Mouse (Mus musculus): ENCODE data around the gene Olfr738. TPM values are rescaled to one million over a fixed set of nuclear protein-coding genes. Genes with fewer than 3 reads are reported as not detected.

The Olfr738 gene
- not detected in 2 replicates for polyA plus RNA-seq (2015; fragmentation: Nextera tagmentation; extraction: Ambion mirVana)

- 86% methylated on average over 1 of the region's 1 CpGs for WGBS
- Histone ChIP-seq H3K4me1 (replicated peaks; ENCODE audit: insufficient read depth, low read length) (no peaks in the 10 kb centered on the region), H3K36me3 (ENCODE audit: insufficient read depth, low read length) (no peaks in the 10 kb centered on the region), H3K27me3 (ENCODE audit: insufficient read depth, low read length) (no peaks in the 10 kb centered on the region), H3K9me3 (replicated peaks; ENCODE audit: low read length) (no peaks in the 10 kb centered on the region), H3K4me2 (ENCODE audit: low read length) (no peak within 1 kb of the TSS), H3K4me3 (replicated peaks; ENCODE audit: low read depth, low read length) (no peak within 1 kb of the TSS), H3K27ac (no peak within 1 kb of the TSS), H3K9ac (ENCODE audit: low read depth, low read length) (no peak within 1 kb of the TSS)
- ATAC-seq (replicated peaks; ENCODE audit: low FRiP score, low read depth) (no peak), DNase-seq (ENCODE audit: low spot score) (no peak)
- TF ChIP-seq CTCF (IDR thresholded peaks at IDR 0.05; ENCODE audit: low read depth) = no peak
These were observed at the start of gene Olfr738 for GRCm38 (mm10) chr14:50407268-50407667. Olfr738 (plus strand) TSS chr14:50407568.

GRCm38 (mm10) chr14:50357593-50357992 lies 49.8 kb upstream of the Olfr738 start, which contains the start of gene Tlr11:
Tlr11 (plus strand) TSS chr14:50357914.
- DNase-seq (ENCODE audit: low spot score) (no peak), ATAC-seq (replicated peaks; ENCODE audit: low FRiP score, low read depth) (no peak)
- WGBS = 68% methylated on average over 2 of the region's 2 CpGs
- Histone ChIP-seq H3K4me3 (replicated peaks; ENCODE audit: low read depth, low read length) (no peak within 1 kb of the TSS), H3K9me3 (replicated peaks; ENCODE audit: low read length) (no peaks in the 10 kb centered on the region), H3K4me1 (replicated peaks; ENCODE audit: insufficient read depth, low read length) (no peaks in the 10 kb centered on the region), H3K27me3 (ENCODE audit: insufficient read depth, low read length) (no peaks in the 10 kb centered on the region), H3K9ac (ENCODE audit: low read depth, low read length) (no peak within 1 kb of the TSS), H3K4me2 (ENCODE audit: low read length) (no peak within 1 kb of the TSS), H3K36me3 (ENCODE audit: insufficient read depth, low read length) (no peaks in the 10 kb centered on the region), H3K27ac (no peak within 1 kb of the TSS)
- no peak for TF ChIP-seq CTCF (IDR thresholded peaks at IDR 0.05; ENCODE audit: low read depth)

DNA sequence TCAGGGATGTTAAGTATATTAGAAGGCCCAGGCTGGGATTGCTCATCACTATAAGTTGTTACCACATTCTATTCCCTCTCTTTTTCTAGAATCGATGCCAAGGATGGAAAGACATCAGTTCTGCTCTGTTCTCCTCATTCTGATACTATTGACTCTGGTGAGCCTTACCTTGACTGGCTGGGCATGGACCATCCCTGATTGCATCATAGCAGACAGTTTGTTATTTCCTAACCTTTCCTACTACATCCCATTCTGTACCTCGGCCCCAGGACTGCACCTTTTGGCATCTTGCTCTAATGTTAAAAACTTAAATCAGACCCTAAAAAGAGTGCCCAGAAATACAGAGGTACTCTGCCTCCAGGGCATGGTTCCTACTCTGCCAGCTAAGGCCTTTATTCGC lies 46.9 kb upstream of the Olfr738 start:
- no peaks in the 10 kb centered on the region for H3K4me1 ChIP-seq (replicated peaks; ENCODE audit: insufficient read depth, low read length)
- H3K9me3 ChIP-seq (replicated peaks; ENCODE audit: low read length) = no peaks in the 10 kb centered on the region
- 84% methylated on average over 3 of the region's 3 CpGs for WGBS

GRCm38 (mm10) chr14:50363561-50363960 lies 43.8 kb upstream of the Olfr738 start:
- Histone ChIP-seq H3K4me3 (replicated peaks; ENCODE audit: low read depth, low read length) (no peak overlapping the region), H3K27ac (no peak overlapping the region), H3K36me3 (ENCODE audit: insufficient read depth, low read length) (no peaks in the 10 kb centered on the region), H3K27me3 (ENCODE audit: insufficient read depth, low read length) (no peaks in the 10 kb centered on the region), H3K9me3 (replicated peaks; ENCODE audit: low read length) (no peaks in the 10 kb centered on the region), H3K4me2 (ENCODE audit: low read length) (no peak overlapping the region), H3K4me1 (replicated peaks; ENCODE audit: insufficient read depth, low read length) (no peaks in the 10 kb centered on the region), H3K9ac (ENCODE audit: low read depth, low read length) (no peak overlapping the region)
- no peak for DNase-seq (ENCODE audit: low spot score)
- no peak for ATAC-seq (replicated peaks; ENCODE audit: low FRiP score, low read depth)
- 79% methylated on average over 2 of the region's 2 CpGs for WGBS
- TF ChIP-seq CTCF (IDR thresholded peaks at IDR 0.05; ENCODE audit: low read depth) = no peak

More for the DNA sequence above, 46.9 kb upstream of the Olfr738 start:
- no peak for TF ChIP-seq CTCF (IDR thresholded peaks at IDR 0.05; ENCODE audit: low read depth)
- H3K4me3 ChIP-seq (replicated peaks; ENCODE audit: low read depth, low read length) = no peak overlapping the region
- H3K27ac ChIP-seq = no peak overlapping the region
- no peak overlapping the region for H3K9ac ChIP-seq (ENCODE audit: low read depth, low read length)
- no peaks in the 10 kb centered on the region for H3K36me3 ChIP-seq (ENCODE audit: insufficient read depth, low read length)
- H3K4me2 ChIP-seq (ENCODE audit: low read length) = no peak overlapping the region
- H3K27me3 ChIP-seq (ENCODE audit: insufficient read depth, low read length) = no peaks in the 10 kb centered on the region
- no peak for DNase-seq (ENCODE audit: low spot score)
- ATAC-seq (replicated peaks; ENCODE audit: low FRiP score, low read depth) = no peak

DNA sequence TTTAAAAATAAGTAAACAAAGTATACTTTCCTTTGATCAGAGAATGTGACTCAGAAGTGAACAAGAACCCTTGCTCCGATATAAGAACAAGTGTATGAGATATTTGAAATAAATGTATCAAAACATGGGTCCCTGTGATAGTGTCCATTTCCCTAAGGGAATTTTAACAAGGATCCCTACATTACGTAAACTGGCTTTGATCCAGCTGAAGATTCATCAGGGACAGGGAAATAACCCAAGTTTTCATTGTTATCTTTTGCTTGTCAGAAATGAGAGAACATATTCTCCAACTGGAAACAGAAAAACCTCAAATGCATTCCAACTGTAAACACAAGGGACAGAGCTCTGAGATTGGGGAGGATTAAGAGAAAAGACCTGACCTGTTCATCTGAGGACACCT lies 26.5 kb upstream of the Olfr738 start, which contains the start of gene Olfr736:
Gene Olfr736 (plus strand): TSS at position 301 of the 400 bp plus-strand sequence.
- ATAC-seq (replicated peaks; ENCODE audit: low FRiP score, low read depth) = no peak

DNA sequence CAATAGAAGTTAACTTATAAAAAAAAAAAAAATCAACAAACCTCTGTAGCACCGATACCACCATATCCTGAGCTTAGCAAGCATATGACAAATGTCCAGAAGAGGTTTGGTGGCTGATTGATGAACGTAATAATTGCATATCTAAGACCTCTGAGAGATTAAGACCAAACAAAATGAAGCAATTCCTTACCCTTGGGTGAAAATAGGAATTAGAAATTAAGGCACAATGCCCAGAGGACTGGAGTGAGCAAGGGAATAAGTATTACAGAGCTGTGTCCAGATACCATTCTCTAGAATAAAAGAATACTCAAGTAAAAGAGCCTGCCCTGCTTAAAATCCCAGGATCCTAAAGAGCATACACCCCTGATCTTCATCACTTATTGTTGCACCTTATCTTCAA lies 11.0 kb downstream of the Olfr738 start, which contains the start of gene Olfr739:
Gene Olfr739 (plus strand): TSS at position 301 of the 400 bp plus-strand sequence.
- Histone ChIP-seq H3K36me3 (ENCODE audit: insufficient read depth, low read length) (no peaks in the 10 kb centered on the region), H3K9me3 (replicated peaks; ENCODE audit: low read length) (no peaks in the 10 kb centered on the region), H3K27me3 (ENCODE audit: insufficient read depth, low read length) (no peaks in the 10 kb centered on the region), H3K4me3 (replicated peaks; ENCODE audit: low read depth, low read length) (no peak within 1 kb of the TSS), H3K27ac (no peak within 1 kb of the TSS), H3K4me1 (replicated peaks; ENCODE audit: insufficient read depth, low read length) (no peaks in the 10 kb centered on the region), H3K4me2 (ENCODE audit: low read length) (no peak within 1 kb of the TSS), H3K9ac (ENCODE audit: low read depth, low read length) (no peak within 1 kb of the TSS)
- ATAC-seq (replicated peaks; ENCODE audit: low FRiP score, low read depth) = no peak
- DNase-seq (ENCODE audit: low spot score) = no peak
- no peak for TF ChIP-seq CTCF (IDR thresholded peaks at IDR 0.05; ENCODE audit: low read depth)
- 65% methylated on average over 2 of the region's 2 CpGs for WGBS

More for the DNA sequence above, 26.5 kb upstream of the Olfr738 start, which contains the start of gene Olfr736:
- 83% methylated on average over 2 of the region's 2 CpGs for WGBS
- Histone ChIP-seq H3K27ac (no peak within 1 kb of the TSS), H3K4me2 (ENCODE audit: low read length) (no peak within 1 kb of the TSS), H3K27me3 (ENCODE audit: insufficient read depth, low read length) (no peaks in the 10 kb centered on the region), H3K9me3 (replicated peaks; ENCODE audit: low read length) (no peaks in the 10 kb centered on the region), H3K9ac (ENCODE audit: low read depth, low read length) (no peak within 1 kb of the TSS), H3K4me3 (replicated peaks; ENCODE audit: low read depth, low read length) (no peak within 1 kb of the TSS), H3K4me1 (replicated peaks; ENCODE audit: insufficient read depth, low read length) (no peaks in the 10 kb centered on the region), H3K36me3 (ENCODE audit: insufficient read depth, low read length) (no peaks in the 10 kb centered on the region)
- DNase-seq (ENCODE audit: low spot score) = no peak
- TF ChIP-seq CTCF (IDR thresholded peaks at IDR 0.05; ENCODE audit: low read depth) = no peak

- no peak for DNase-seq (ENCODE audit: low spot score)
- ATAC-seq (replicated peaks; ENCODE audit: low FRiP score, low read depth) = no peak
- 81% methylated on average over 3 of the region's 3 CpGs for WGBS
- Histone ChIP-seq H3K4me1 (replicated peaks; ENCODE audit: insufficient read depth, low read length) (no peaks in the 10 kb centered on the region), H3K9ac (ENCODE audit: low read depth, low read length) (no peak within 1 kb of the TSS), H3K36me3 (ENCODE audit: insufficient read depth, low read length) (no peaks in the 10 kb centered on the region), H3K27me3 (ENCODE audit: insufficient read depth, low read length) (no peaks in the 10 kb centered on the region), H3K4me2 (ENCODE audit: low read length) (no peak within 1 kb of the TSS), H3K27ac (no peak within 1 kb of the TSS), H3K9me3 (replicated peaks; ENCODE audit: low read length) (no peaks in the 10 kb centered on the region), H3K4me3 (replicated peaks; ENCODE audit: low read depth, low read length) (no peak within 1 kb of the TSS)
- no peak for TF ChIP-seq CTCF (IDR thresholded peaks at IDR 0.05; ENCODE audit: low read depth)
These were observed 37.9 kb downstream of the Olfr738 start, which contains the start of gene Olfr740 for GRCm38 (mm10) chr14:50445245-50445644. Olfr740 (plus strand) TSS chr14:50445545.

Other genes with a start within 250 kb of the Olfr738 start
- not detected in 2 replicates for gene Olfr730, start 219.4 kb upstream of the Olfr738 start, polyA plus RNA-seq (2015; fragmentation: Nextera tagmentation; extraction: Ambion mirVana)
- not detected in 2 replicates for gene Olfr731, start 165.7 kb upstream of the Olfr738 start, polyA plus RNA-seq (2015; fragmentation: Nextera tagmentation; extraction: Ambion mirVana)
- gene Olfr732, start 123.4 kb upstream of the Olfr738 start, polyA plus RNA-seq (2015; fragmentation: Nextera tagmentation; extraction: Ambion mirVana) = not detected in 2 replicates
- not detected in 2 replicates for gene Olfr733, start 106.0 kb upstream of the Olfr738 start, polyA plus RNA-seq (2015; fragmentation: Nextera tagmentation; extraction: Ambion mirVana)
- not detected in 2 replicates for gene Olfr734, start 80.8 kb upstream of the Olfr738 start, polyA plus RNA-seq (2015; fragmentation: Nextera tagmentation; extraction: Ambion mirVana)
- gene Olfr735, start 58.7 kb upstream of the Olfr738 start, polyA plus RNA-seq (2015; fragmentation: Nextera tagmentation; extraction: Ambion mirVana) = not detected in 2 replicates
- not detected in 2 replicates for gene Tlr11, start 49.7 kb upstream of the Olfr738 start, polyA plus RNA-seq (2015; fragmentation: Nextera tagmentation; extraction: Ambion mirVana)
- gene Olfr736, start 26.4 kb upstream of the Olfr738 start, polyA plus RNA-seq (2015; fragmentation: Nextera tagmentation; extraction: Ambion mirVana) = not detected in 2 replicates
- not detected in 2 replicates for gene Olfr739, start 11.1 kb downstream of the Olfr738 start, polyA plus RNA-seq (2015; fragmentation: Nextera tagmentation; extraction: Ambion mirVana)
- gene Olfr740, start 38.0 kb downstream of the Olfr738 start, polyA plus RNA-seq (2015; fragmentation: Nextera tagmentation; extraction: Ambion mirVana) = not detected in 2 replicates
- not detected in 2 replicates for gene Olfr741, start 65.2 kb downstream of the Olfr738 start, polyA plus RNA-seq (2015; fragmentation: Nextera tagmentation; extraction: Ambion mirVana)
- gene Olfr742, start 96.0 kb downstream of the Olfr738 start, polyA plus RNA-seq (2015; fragmentation: Nextera tagmentation; extraction: Ambion mirVana) = not detected in 2 replicates
- gene Olfr743, start 114.3 kb downstream of the Olfr738 start, polyA plus RNA-seq (2015; fragmentation: Nextera tagmentation; extraction: Ambion mirVana) = not detected in 2 replicates
- gene Olfr744, start 207.3 kb downstream of the Olfr738 start, polyA plus RNA-seq (2015; fragmentation: Nextera tagmentation; extraction: Ambion mirVana) = not detected in 2 replicates
- not detected in 2 replicates for gene Olfr745, start 231.8 kb downstream of the Olfr738 start, polyA plus RNA-seq (2015; fragmentation: Nextera tagmentation; extraction: Ambion mirVana)
- gene Olfr746, start 239.5 kb downstream of the Olfr738 start, polyA plus RNA-seq (2015; fragmentation: Nextera tagmentation; extraction: Ambion mirVana) = not detected in 2 replicates

Data from kidney, postnatal 0 days (tissue).